Mouse (Mus musculus): ENCODE results near the gene Fblim1. TPM values are rescaled to one million over a fixed set of nuclear protein-coding genes. Genes with fewer than 3 reads are reported as not detected.

The Fblim1 gene
- polyA plus RNA-seq, 1 experiment from 2014 or later = 55.3 TPM

- ATAC-seq (ENCODE audit: extremely low read depth, insufficient number of reproducible peaks, low FRiP score, low TSS enrichment) = no peak
- WGBS = 73% methylated on average over 19 of the region's 19 CpGs
- Histone ChIP-seq H3K4me1 (peaks cover 25% of the 10 kb centered on the region), H3K27ac (replicated peaks) (no peak overlapping the region), H3K9ac (no peak overlapping the region), H3K36me3 (peaks cover 63% of the 10 kb centered on the region), H3K9me3 (no peaks in the 10 kb centered on the region), H3K27me3 (replicated peaks) (no peaks in the 10 kb centered on the region), H3K4me2 (no peak overlapping the region), H3K4me3 (no peak overlapping the region)
These were observed 19.3 kb upstream of the Fblim1 start for GRCm38 (mm10) chr4:141624983-141625773.

GRCm38 (mm10) chr4:141624134-141624533 lies 18.2 kb upstream of the Fblim1 start:
- Histone ChIP-seq H3K4me2 (no peak overlapping the region), H3K4me1 (peaks cover 25% of the 10 kb centered on the region), H3K9me3 (no peaks in the 10 kb centered on the region), H3K27ac (replicated peaks) (peak overlapping the region; percentile 65), H3K4me3 (no peak overlapping the region), H3K36me3 (peaks cover 53% of the 10 kb centered on the region), H3K9ac (no peak overlapping the region), H3K27me3 (replicated peaks) (no peaks in the 10 kb centered on the region)
- no peak for ATAC-seq (ENCODE audit: extremely low read depth, insufficient number of reproducible peaks, low FRiP score, low TSS enrichment)
- WGBS = 86% methylated on average over 8 of the region's 8 CpGs

GRCm38 (mm10) chr4:141623666-141624065 lies 17.8 kb upstream of the Fblim1 start, which contains the start of gene Slc25a34:
TSS of gene Slc25a34 (minus strand) at chr4:141623821.
- Histone ChIP-seq H3K9ac (0 out of 2 replicates have a peak within 1 kb of the TSS, but pooled peaks have one; percentile 28), H3K4me1 (peaks cover 29% of the 10 kb centered on the region), H3K36me3 (peaks cover 48% of the 10 kb centered on the region), H3K27ac (replicated peaks) (peak within 1 kb of the TSS; percentile 65), H3K27me3 (replicated peaks) (no peaks in the 10 kb centered on the region), H3K4me3 (no peak within 1 kb of the TSS), H3K4me2 (no peak within 1 kb of the TSS), H3K9me3 (no peaks in the 10 kb centered on the region)
- 7% methylated on average over 1 of the region's 1 CpGs for whole genome bisulfite sequencing
- ATAC-seq (ENCODE audit: extremely low read depth, insufficient number of reproducible peaks, low FRiP score, low TSS enrichment) = peak; percentile 33; the same call in 1 of the 2 replicates

GRCm38 (mm10) chr4:141623037-141623436 lies 17.1 kb upstream of the Fblim1 start:
- no peak overlapping the region for H3K4me3 ChIP-seq
- H3K27me3 ChIP-seq (replicated peaks) = no peaks in the 10 kb centered on the region
- WGBS = 78% methylated on average over 11 of the region's 11 CpGs
- H3K9me3 ChIP-seq = no peaks in the 10 kb centered on the region
- H3K4me2 ChIP-seq = no peak overlapping the region
- peaks cover 42% of the 10 kb centered on the region for H3K36me3 ChIP-seq
- no peak for ATAC-seq (ENCODE audit: extremely low read depth, insufficient number of reproducible peaks, low FRiP score, low TSS enrichment)
- H3K27ac ChIP-seq (replicated peaks) = peak overlapping the region; percentile 65; the same call in 1 of the 2 replicates
- no peak overlapping the region for H3K9ac ChIP-seq
- H3K4me1 ChIP-seq = peaks cover 30% of the 10 kb centered on the region

- 75% methylated on average over 5 of the region's 5 CpGs for WGBS
- ATAC-seq (ENCODE audit: extremely low read depth, insufficient number of reproducible peaks, low FRiP score, low TSS enrichment) = no peak
- no peak overlapping the region for H3K4me3 ChIP-seq
- H3K4me1 ChIP-seq = peaks cover 30% of the 10 kb centered on the region
- H3K9me3 ChIP-seq = no peaks in the 10 kb centered on the region
- 0 out of 2 replicates have a peak, but pooled peaks cover 3% of the 10 kb centered on the region for H3K27me3 ChIP-seq (replicated peaks)
- H3K27ac ChIP-seq (replicated peaks) = no peak overlapping the region
- no peak overlapping the region for H3K4me2 ChIP-seq
- H3K9ac ChIP-seq = no peak overlapping the region
- peaks cover 37% of the 10 kb centered on the region for H3K36me3 ChIP-seq
These were observed 16.7 kb upstream of the Fblim1 start for GRCm38 (mm10) chr4:141622580-141622979.

- H3K4me2 ChIP-seq = no peak overlapping the region
- H3K9ac ChIP-seq = no peak overlapping the region
- no peak for ATAC-seq (ENCODE audit: extremely low read depth, insufficient number of reproducible peaks, low FRiP score, low TSS enrichment)
- peaks cover 32% of the 10 kb centered on the region for H3K4me1 ChIP-seq
- H3K4me3 ChIP-seq = no peak overlapping the region
- WGBS = 73% methylated on average over 8 of the region's 8 CpGs
- H3K27me3 ChIP-seq (replicated peaks) = 0 out of 2 replicates have a peak, but pooled peaks cover 3% of the 10 kb centered on the region
- H3K36me3 ChIP-seq = peaks cover 32% of the 10 kb centered on the region
- H3K27ac ChIP-seq (replicated peaks) = no peak overlapping the region
- no peaks in the 10 kb centered on the region for H3K9me3 ChIP-seq
These were observed 16.2 kb upstream of the Fblim1 start for GRCm38 (mm10) chr4:141622091-141622490.

- H3K4me1 ChIP-seq = peaks cover 32% of the 10 kb centered on the region
- no peak overlapping the region for H3K4me2 ChIP-seq
- peaks cover 24% of the 10 kb centered on the region for H3K36me3 ChIP-seq
- no peak overlapping the region for H3K4me3 ChIP-seq
- no peaks in the 10 kb centered on the region for H3K9me3 ChIP-seq
- 81% methylated on average over 8 of the region's 8 CpGs for WGBS
- no peak overlapping the region for H3K27ac ChIP-seq (replicated peaks)
- no peak for ATAC-seq (ENCODE audit: extremely low read depth, insufficient number of reproducible peaks, low FRiP score, low TSS enrichment)
- no peak overlapping the region for H3K9ac ChIP-seq
- 0 out of 2 replicates have a peak, but pooled peaks cover 3% of the 10 kb centered on the region for H3K27me3 ChIP-seq (replicated peaks)
These were observed 15.4 kb upstream of the Fblim1 start for GRCm38 (mm10) chr4:141621297-141621696.

GRCm38 (mm10) chr4:141619299-141619883 lies 13.5 kb upstream of the Fblim1 start:
- H3K27me3 ChIP-seq (replicated peaks) = peaks cover 3% of the 10 kb centered on the region; the same call in 1 of the 2 replicates
- H3K4me3 ChIP-seq = no peak overlapping the region
- peaks cover 32% of the 10 kb centered on the region for H3K4me1 ChIP-seq
- no peak overlapping the region for H3K9ac ChIP-seq
- H3K4me2 ChIP-seq = no peak overlapping the region
- 0 out of 2 replicates have a peak, but pooled peaks cover 5% of the 10 kb centered on the region for H3K36me3 ChIP-seq
- H3K9me3 ChIP-seq = no peaks in the 10 kb centered on the region
- WGBS = 79% methylated on average over 9 of the region's 9 CpGs
- H3K27ac ChIP-seq (replicated peaks) = no peak overlapping the region
- ATAC-seq (ENCODE audit: extremely low read depth, insufficient number of reproducible peaks, low FRiP score, low TSS enrichment) = no peak

GRCm38 (mm10) chr4:141618565-141619243 lies 12.8 kb upstream of the Fblim1 start, which contains the start of gene Tmem82:
TSS of gene Tmem82 (minus strand) at chr4:141618633.
- no peaks in the 10 kb centered on the region for H3K9me3 ChIP-seq
- H3K4me3 ChIP-seq = peak within 1 kb of the TSS; percentile 45
- H3K9ac ChIP-seq = peak within 1 kb of the TSS; percentile 76
- peak within 1 kb of the TSS; percentile 83 for H3K4me2 ChIP-seq
- H3K36me3 ChIP-seq = no peaks in the 10 kb centered on the region
- H3K4me1 ChIP-seq = peaks cover 25% of the 10 kb centered on the region
- H3K27ac ChIP-seq (replicated peaks) = no peak within 1 kb of the TSS
- WGBS = 19% methylated on average over 20 of the region's 20 CpGs
- H3K27me3 ChIP-seq (replicated peaks) = peaks cover 3% of the 10 kb centered on the region; the same call in 1 of the 2 replicates
- no peak for ATAC-seq (ENCODE audit: extremely low read depth, insufficient number of reproducible peaks, low FRiP score, low TSS enrichment)

GRCm38 (mm10) chr4:141617863-141618564 lies 12.1 kb upstream of the Fblim1 start:
- no peak overlapping the region for H3K27ac ChIP-seq (replicated peaks)
- no peaks in the 10 kb centered on the region for H3K36me3 ChIP-seq
- peak overlapping the region; percentile 45 for H3K4me3 ChIP-seq
- peaks cover 3% of the 10 kb centered on the region; the same call in 1 of the 2 replicates for H3K27me3 ChIP-seq (replicated peaks)
- no peak for ATAC-seq (ENCODE audit: extremely low read depth, insufficient number of reproducible peaks, low FRiP score, low TSS enrichment)
- peak overlapping the region; percentile 83 for H3K4me2 ChIP-seq
- peaks cover 18% of the 10 kb centered on the region for H3K4me1 ChIP-seq
- H3K9me3 ChIP-seq = no peaks in the 10 kb centered on the region
- WGBS = 13% methylated on average over 22 of the region's 22 CpGs
- peak overlapping the region; percentile 76 for H3K9ac ChIP-seq

Measured in heart, embryonic 13.5 days (tissue).